ENCODE assay signal across 8 mouse cellular contexts in genomic region chr4:85404424-85405194, GRCm38 (mm10).
DNase-seq lines count a peak whose midpoint lies in the region; TF ChIP-seq lines count a peak whose summit lies in the region.

No protein-coding gene starts in this region.

- TF ChIP-seq CTCF in small intestine, adult 2 months (IDR thresholded peaks at IDR 0.05; ENCODE audit: extremely low read depth, insufficient read length, insufficient replicate concordance, low read depth, low read length) = peak; percentile 66; the same call in 1 of the 2 replicates

- intact Hi-C loops in gastrocnemius, postnatal 14 days (cut with DNase I; ENCODE audit: low total_unique reads) = no loop called here

- no peak for TF ChIP-seq POLR2A in small intestine, adult 2 months (IDR thresholded peaks at IDR 0.05; ENCODE audit: low read depth, low read length)

- H3K27me3 ChIP-seq in small intestine, adult 2 months (ENCODE audit: control insufficient read depth, insufficient read depth, low read length) = no peaks in the 10 kb centered on the region

- no peak overlapping the region for H3K4me3 ChIP-seq in small intestine, adult 2 months (ENCODE audit: low read depth, low read length)

- 42% methylated on average over 10 of the region's 10 CpGs for WGBS in large intestine, adult 2 months
- WGBS in small intestine, adult 2 months = 44% methylated on average over 10 of the region's 10 CpGs

- peaks cover 14% of the 10 kb centered on the region; the same call in 1 of the 2 replicates for H3K4me1 ChIP-seq in small intestine, adult 2 months (ENCODE audit: control insufficient read depth, insufficient read depth, insufficient read length, low read length)

- no peaks in the 10 kb centered on the region for H3K36me3 ChIP-seq in small intestine, adult 2 months (ENCODE audit: control insufficient read depth, insufficient read depth, low read length)

- peak; percentile 7 to 72 for DNase-seq in heart, adult 18-20 months
- DNase-seq in heart, adult 11 months = no peak
- DNase-seq in adipocyte (ENCODE audit: low spot score) = peak; percentile 40
- peak; percentile 47 to 70 for DNase-seq in cerebellum, postnatal 4 days (ENCODE audit: low spot score in 2 of 2)
- peak; percentile 38 for DNase-seq in gastrocnemius, postnatal 14 days
- peak; percentile 21 for DNase-seq in large intestine, adult 2 months (ENCODE audit: low read depth, low spot score)
- peak; percentile 77 for DNase-seq in lung, postnatal 36 days

- H3K27ac ChIP-seq in small intestine, adult 2 months (ENCODE audit: insufficient read depth, low read depth, low read length) = no peak overlapping the region
